Comparison of ENCODE assay signal across 8 mouse cellular contexts in genomic region chr9:13827406-13828086, GRCm38 (mm10). TPM values are rescaled to one million over a fixed set of nuclear protein-coding genes. Genes with fewer than 3 reads are reported as not detected.
A peak's percentile ranks its signal among the peaks of the same experiment; 100 is the strongest.
DNase-seq lines count a peak whose midpoint lies in the region; ATAC-seq and TF ChIP-seq lines count a peak whose summit lies in the region.

Gene Fam76b (plus strand): TSS chr9:13827716.

- peaks cover 18% of the 10 kb centered on the region for H3K4me1 ChIP-seq in bone marrow macrophage, adult 2 months (ENCODE audit: control insufficient read depth, insufficient read depth, low read length)
- H3K4me1 ChIP-seq in embryonic fibroblast, embryonic 13.5 days (ENCODE audit: control insufficient read depth, insufficient read depth, low read length), result peaks cover 4% of the 10 kb centered on the region
- H3K4me1 ChIP-seq in kidney, embryonic 14.5 days (ENCODE audit: control insufficient read depth, insufficient read depth, low read length), result peaks cover 12% of the 10 kb centered on the region; the same call in 1 of the 2 replicates
- peaks cover 17% of the 10 kb centered on the region for H3K4me1 ChIP-seq in limb, embryonic 15.5 days

- H3K36me3 ChIP-seq in kidney, embryonic 14.5 days (ENCODE audit: control insufficient read depth, insufficient read depth, low read length), result peaks cover 27% of the 10 kb centered on the region
- H3K36me3 ChIP-seq in limb, embryonic 15.5 days, result peaks cover 20% of the 10 kb centered on the region

- TF ChIP-seq POLR2A in bone marrow macrophage, adult 2 months (IDR thresholded peaks at IDR 0.05; ENCODE audit: borderline replicate concordance, low read depth, low read length), result no peak
- TF ChIP-seq POLR2A in embryonic fibroblast, embryonic 13.5 days (IDR thresholded peaks at IDR 0.05; ENCODE audit: low read depth, low read length), result peak; percentile 58

- H3K9ac ChIP-seq in kidney, embryonic 14.5 days (ENCODE audit: low read depth, low read length), result peak within 1 kb of the TSS; percentile 91
- H3K9ac ChIP-seq in limb, embryonic 15.5 days, result peak within 1 kb of the TSS; percentile 86

- no peak for TF ChIP-seq CTCF in bone marrow macrophage, adult 2 months (IDR thresholded peaks at IDR 0.05; ENCODE audit: low read depth, low read length)
- TF ChIP-seq CTCF in embryonic fibroblast, embryonic 13.5 days (IDR thresholded peaks at IDR 0.05; ENCODE audit: borderline replicate concordance, insufficient read depth, low read length), result no peak

- peak within 1 kb of the TSS; percentile 69 for H3K4me2 ChIP-seq in kidney, embryonic 14.5 days (replicated peaks; ENCODE audit: low read depth, low read length)
- peak within 1 kb of the TSS; percentile 69 for H3K4me2 ChIP-seq in limb, embryonic 15.5 days

- peak within 1 kb of the TSS; percentile 80 for H3K27ac ChIP-seq in bone marrow macrophage, adult 2 months (ENCODE audit: insufficient read depth, low read depth, low read length)
- H3K27ac ChIP-seq in embryonic fibroblast, embryonic 13.5 days (ENCODE audit: insufficient read depth, low read length), result peak within 1 kb of the TSS; percentile 82
- peak within 1 kb of the TSS; percentile 99 for H3K27ac ChIP-seq in kidney, embryonic 14.5 days (ENCODE audit: low read depth, low read length)
- peak within 1 kb of the TSS; percentile 99 for H3K27ac ChIP-seq in limb, embryonic 15.5 days

- peak; percentile 93 for ATAC-seq in kidney, embryonic 14.5 days (ENCODE audit: low FRiP score, low TSS enrichment)
- peak; percentile 96 for ATAC-seq in limb, embryonic 15.5 days (ENCODE audit: insufficient number of reproducible peaks, low FRiP score, low TSS enrichment, low read depth)

- peak within 1 kb of the TSS; percentile 100 for H3K4me3 ChIP-seq in bone marrow macrophage, adult 2 months (ENCODE audit: insufficient read depth, low read length)
- H3K4me3 ChIP-seq in embryonic fibroblast, embryonic 13.5 days (ENCODE audit: insufficient read depth, low read length), result peak within 1 kb of the TSS; percentile 89
- H3K4me3 ChIP-seq in kidney, embryonic 14.5 days (ENCODE audit: low read length), result peak within 1 kb of the TSS; percentile 56
- peak within 1 kb of the TSS; percentile 76 for H3K4me3 ChIP-seq in limb, embryonic 15.5 days

- no peaks in the 10 kb centered on the region for H3K9me3 ChIP-seq in kidney, embryonic 14.5 days (ENCODE audit: control insufficient read depth, low read length)
- no peaks in the 10 kb centered on the region for H3K9me3 ChIP-seq in limb, embryonic 15.5 days

- WGBS in kidney, embryonic 14.5 days, result under 1% methylated on average over 61 of the region's 67 CpGs
- WGBS in limb, embryonic 15.5 days, result 0% methylated on average over 67 of the region's 67 CpGs

- no peaks in the 10 kb centered on the region for H3K27me3 ChIP-seq in kidney, embryonic 14.5 days (ENCODE audit: control insufficient read depth, insufficient read depth, low read length)
- no peaks in the 10 kb centered on the region for H3K27me3 ChIP-seq in limb, embryonic 15.5 days

- DNase-seq in A20 (ENCODE audit: low read depth, low spot score), result peak; percentile 100
- peak; percentile 100 for DNase-seq in heart, adult 9 months (ENCODE audit: low spot score in 2 of 2)
- DNase-seq in monocyte, adult 2 months (ENCODE audit: low read depth in 1 of 2, low spot score in 2 of 2), result peak; percentile 99
- peak; percentile 100 for DNase-seq in spleen, postnatal 36 days (ENCODE audit: low spot score in 2 of 2)

RNA-seq across cellular contexts. Expression of gene Fam76b, which starts in this region (rescaled TPM):
- polyA plus RNA-seq in bone marrow macrophage, adult 2 months (2012; ENCODE audit: insufficient read depth, insufficient read length, missing spikeins), result 58.7 and 65.8 TPM in 2 replicates
- polyA plus RNA-seq in embryonic fibroblast, embryonic 13.5 days (2011; ENCODE audit: insufficient read length, low read depth, missing spikeins), result 22.5 and 30.3 TPM in 2 replicates
- 26.6 and 34.0 TPM in 2 replicates for polyA plus RNA-seq in kidney, embryonic 14.5 days (2014; fragmentation: Nextera tagmentation; extraction: Ambion mirVana)
- polyA plus RNA-seq in limb, embryonic 15.5 days (2015; fragmentation: Nextera tagmentation; extraction: Ambion mirVana), result 19.1 and 21.4 TPM in 2 replicates

Comparison
In these comparisons a context has a peak if more than half of its experiments do, and no peak if none do; other contexts are left out.
1. Peak in every context shown above with its lines: DNase-seq, ATAC-seq, H3K4me3 ChIP-seq and H3K27ac ChIP-seq.